Mouse (Mus musculus): ENCODE measurements around the gene Ctnna2.

DNA sequence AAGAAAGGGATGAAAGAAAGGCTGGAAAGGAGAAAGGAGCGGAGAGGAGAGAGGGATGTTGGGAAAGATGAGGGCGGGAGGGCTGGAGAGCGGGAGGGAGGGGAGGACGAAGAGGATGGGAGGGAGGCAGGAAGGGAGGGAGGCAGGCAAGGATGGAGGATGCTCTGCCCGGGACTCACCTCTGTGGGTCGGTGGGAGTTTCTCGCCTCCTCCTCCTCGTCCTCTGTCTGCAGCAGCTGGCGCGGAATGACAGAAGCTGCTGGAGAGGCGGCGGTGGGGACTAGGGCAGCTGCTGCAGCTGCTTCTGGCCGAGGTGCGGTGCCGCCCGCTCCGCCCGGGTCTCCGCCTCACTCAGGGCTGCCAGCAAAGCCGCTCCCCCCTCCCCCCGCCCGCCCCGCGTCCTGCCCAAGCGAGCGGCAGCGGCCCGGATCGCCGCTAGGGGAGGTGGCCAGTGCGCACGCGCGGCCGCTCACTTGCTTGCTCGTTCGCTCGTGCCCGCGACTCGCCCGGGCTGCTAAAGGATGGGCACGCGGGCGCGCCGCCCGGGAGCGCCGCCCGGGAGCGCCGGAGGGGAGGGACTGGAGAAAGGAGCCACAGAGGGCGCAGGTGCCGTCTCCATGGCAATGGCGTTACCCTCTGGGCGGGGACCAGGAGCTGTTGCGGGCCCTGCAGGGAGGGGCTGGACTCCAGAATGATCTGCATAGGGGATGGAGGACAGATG is at the start of gene Ctnna2:
- no peak for TF ChIP-seq FLI1 (IDR thresholded peaks at IDR 0.05; ENCODE audit: low read length)
- TF ChIP-seq GATA1 (IDR thresholded peaks at IDR 0.05; ENCODE audit: borderline replicate concordance, low read length) = no peak
